Mouse (Mus musculus) urinary bladder, adult 2 months (tissue): ENCODE measurements at regions not wholly inside any gene's neighbourhood (a gene's known extent, or its start where the extent isn't known, plus 50 kb on each side); places are given as distances from the start of the nearest gene placed in this dataset.
A peak's percentile ranks its signal among the peaks of the same experiment; 100 is the strongest.

Experiments used
- DNase-seq: peaks from one replicate; pipeline ENCODE4 v3.0.0; 2022; ENCODE audit warnings: low spot score

- no peak for DNase-seq
Measured at GRCm38 (mm10) chr1:75612083-75612720, 66.1 kb downstream of the Slc4a3 start.

- no peak for DNase-seq
Measured at GRCm38 (mm10) chr1:75613206-75613605, 67.1 kb downstream of the Slc4a3 start.

- DNase-seq = no peak
Measured at GRCm38 (mm10) chr1:75616971-75617370, 70.9 kb downstream of the Slc4a3 start.

- no peak for DNase-seq
Measured at GRCm38 (mm10) chr1:75618367-75618790, 72.3 kb downstream of the Slc4a3 start.

GRCm38 (mm10) chr1:75630287-75630686, 84.2 kb downstream of the Slc4a3 start:
- DNase-seq = no peak

GRCm38 (mm10) chr1:75631729-75632128, 85.7 kb downstream of the Slc4a3 start:
- no peak for DNase-seq

- no peak for DNase-seq
Measured at GRCm38 (mm10) chr1:75635591-75635990, 89.5 kb downstream of the Slc4a3 start.

GRCm38 (mm10) chr1:75639031-75640001, 93.2 kb downstream of the Slc4a3 start:
- no peak for DNase-seq

GRCm38 (mm10) chr1:75642496-75642895, 96.4 kb downstream of the Slc4a3 start:
- no peak for DNase-seq

- no peak for DNase-seq
Measured at GRCm38 (mm10) chr1:75652547-75652946, 106.5 kb downstream of the Slc4a3 start.

GRCm38 (mm10) chr1:75652987-75653573, 107.0 kb downstream of the Slc4a3 start:
- no peak for DNase-seq

- DNase-seq = peak; percentile 36
Measured at GRCm38 (mm10) chr1:75653671-75654076, 107.6 kb downstream of the Slc4a3 start.

- no peak for DNase-seq
Measured at GRCm38 (mm10) chr1:75656592-75656991, 110.5 kb downstream of the Slc4a3 start.

- DNase-seq = no peak
Measured at GRCm38 (mm10) chr1:75660336-75661100, 114.5 kb downstream of the Slc4a3 start.

GRCm38 (mm10) chr1:75662141-75662990, 116.3 kb downstream of the Slc4a3 start:
- no peak for DNase-seq

- DNase-seq = no peak
Measured at GRCm38 (mm10) chr1:75667736-75668269, 121.7 kb downstream of the Slc4a3 start.

- no peak for DNase-seq
Measured at GRCm38 (mm10) chr1:75676295-75676694, 130.2 kb downstream of the Slc4a3 start.

GRCm38 (mm10) chr1:75677695-75678094, 131.6 kb downstream of the Slc4a3 start:
- no peak for DNase-seq

GRCm38 (mm10) chr1:75678279-75678678, 132.2 kb downstream of the Slc4a3 start:
- DNase-seq = no peak

- DNase-seq = no peak
Measured at GRCm38 (mm10) chr1:75680366-75680765, 134.3 kb downstream of the Slc4a3 start.

- DNase-seq = no peak
Measured at GRCm38 (mm10) chr1:75681913-75682312, 135.8 kb downstream of the Slc4a3 start.
